ENCODE assay signal across 8 mouse cellular contexts in the genomic region with DNA sequence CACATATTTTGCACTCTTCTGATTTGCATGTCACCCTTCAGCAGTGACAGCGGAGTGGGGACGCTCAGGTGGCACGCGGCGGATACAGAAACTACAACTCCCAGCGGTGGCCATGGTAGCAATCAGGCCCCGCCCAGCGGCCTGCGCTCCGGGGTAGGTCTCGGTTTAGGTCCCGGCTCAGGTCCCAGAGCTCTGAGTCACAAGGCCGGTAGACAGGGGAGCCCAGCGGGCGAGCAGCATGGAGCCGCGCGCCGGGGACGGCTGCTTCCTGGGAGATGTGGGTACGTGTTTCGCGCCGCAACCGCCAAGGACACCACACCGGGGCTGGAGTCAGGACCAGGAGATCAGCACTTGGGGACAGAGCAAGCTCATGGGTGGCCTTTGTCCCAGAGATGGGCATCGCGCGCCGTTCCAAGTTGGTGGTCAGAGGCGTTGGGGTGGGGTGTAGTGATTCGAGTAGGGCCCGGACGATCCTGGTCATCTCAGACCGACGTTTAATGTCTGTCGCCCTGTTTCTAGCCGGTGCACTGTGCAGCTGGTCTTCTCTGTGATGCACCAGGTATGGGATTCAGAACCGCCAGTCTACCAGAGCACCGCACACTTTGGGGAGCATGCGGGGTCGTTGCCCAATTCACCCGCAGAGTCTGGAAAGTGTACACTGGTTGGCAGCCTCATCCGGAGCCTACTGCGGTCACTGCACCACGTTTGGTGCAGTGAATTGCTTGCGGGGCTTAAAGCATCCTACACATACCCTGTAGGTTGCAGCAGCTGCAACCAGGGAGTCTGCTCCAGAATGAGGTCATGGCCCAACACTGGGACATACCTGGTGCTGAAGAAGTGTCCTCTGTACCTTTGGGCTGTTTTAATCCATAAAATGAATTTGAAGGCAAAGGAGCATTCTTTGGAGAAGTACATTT. TPM values are rescaled to one million over a fixed set of nuclear protein-coding genes. Genes with fewer than 3 reads are reported as not detected.
DNase-seq lines count a peak whose midpoint lies in the region; ATAC-seq lines count a peak whose summit lies in the region.

A gene (plus strand): TSS at position 138 of the 917 bp plus-strand sequence.

- H3K36me3 ChIP-seq in intestine, embryonic 16.5 days (ENCODE audit: control insufficient read depth, insufficient read depth, low read length), result no peaks in the 10 kb centered on the region
- no peaks in the 10 kb centered on the region for H3K36me3 ChIP-seq in midbrain, embryonic 10.5 days

- whole genome bisulfite sequencing in intestine, embryonic 16.5 days, result under 1% methylated on average over 47 of the region's 47 CpGs
- under 1% methylated on average over 47 of the region's 47 CpGs for WGBS in midbrain, embryonic 10.5 days

- intact Hi-C loops in left cerebral cortex, postnatal 36 days (cut with DNase I), result no loop called here

- H3K27ac ChIP-seq in intestine, embryonic 16.5 days (ENCODE audit: low read length), result no peak within 1 kb of the TSS
- peak within 1 kb of the TSS; percentile 89 for H3K27ac ChIP-seq in midbrain, embryonic 10.5 days (replicated peaks)

- peak within 1 kb of the TSS; percentile 77 for H3K9ac ChIP-seq in intestine, embryonic 16.5 days (ENCODE audit: low read depth, low read length)

- no peaks in the 10 kb centered on the region for H3K9me3 ChIP-seq in intestine, embryonic 16.5 days (ENCODE audit: control insufficient read depth, low read length)
- H3K9me3 ChIP-seq in midbrain, embryonic 10.5 days (replicated peaks), result no peaks in the 10 kb centered on the region

- H3K4me3 ChIP-seq in intestine, embryonic 16.5 days (ENCODE audit: low read length), result peak within 1 kb of the TSS; percentile 62
- H3K4me3 ChIP-seq in midbrain, embryonic 10.5 days, result peak within 1 kb of the TSS; percentile 77

- H3K4me2 ChIP-seq in intestine, embryonic 16.5 days (ENCODE audit: low read depth, low read length), result peak within 1 kb of the TSS; percentile 77

- DNase-seq in adrenal gland, adult 8-10 months, result peak; percentile 90
- DNase-seq in embryo, embryonic 9.5 days (ENCODE audit: extremely low spot score), result peak; percentile 82
- DNase-seq in gastrocnemius, postnatal 4 days (ENCODE audit: low spot score in 2 of 2), result peak; percentile 43 to 76
- peak; percentile 84 to 85 for DNase-seq in left cerebral cortex, postnatal 36 days (ENCODE audit: low spot score in 2 of 2)
- peak; percentile 79 for DNase-seq in midbrain, embryonic 10.5 days (ENCODE audit: low spot score)
- peak; percentile 80 to 86 for DNase-seq in right cerebral cortex, postnatal 36 days (ENCODE audit: low spot score in 2 of 2)
- DNase-seq in urinary bladder, postnatal 4 days (ENCODE audit: low spot score in 2 of 2), result peak; percentile 70

- no peaks in the 10 kb centered on the region for H3K27me3 ChIP-seq in intestine, embryonic 16.5 days (replicated peaks; ENCODE audit: control insufficient read depth, insufficient read depth, low read length)
- H3K27me3 ChIP-seq in midbrain, embryonic 10.5 days (ENCODE audit: low read depth, poor library complexity, severe bottlenecking), result peaks cover 13% of the 10 kb centered on the region

- 0 out of 2 replicates have a peak, but pooled peaks cover 2% of the 10 kb centered on the region for H3K4me1 ChIP-seq in intestine, embryonic 16.5 days (ENCODE audit: control insufficient read depth, insufficient read depth, low read length)
- H3K4me1 ChIP-seq in midbrain, embryonic 10.5 days, result peaks cover 4% of the 10 kb centered on the region; the same call in 1 of the 2 replicates

- peak; percentile 96 for ATAC-seq in intestine, embryonic 16.5 days

RNA-seq across cellular contexts. Expression of the gene that starts here (rescaled TPM):
- 10 to 100 TPM; 13.7 to 22.5 (median 20.0) TPM for total RNA-seq in adrenal gland, adult 8-10 months (2022)
- total RNA-seq in gastrocnemius, postnatal 4 days (2021), result 1 to 10 TPM; 4.7 to 5.1 TPM
- polyA plus RNA-seq in intestine, embryonic 16.5 days (2015; fragmentation: Nextera tagmentation; extraction: Ambion mirVana), result 6.8 and 6.9 TPM in 2 replicates
- total RNA-seq in left cerebral cortex, postnatal 36 days (2021), result 10 to 100 TPM; 47.6 to 51.9 TPM
- 15.2 and 16.7 TPM in 2 replicates for polyA plus RNA-seq in midbrain, embryonic 10.5 days (2016; fragmentation: Nextera tagmentation; extraction: Ambion mirVana)
